Mouse (Mus musculus) heart, adult 2 months (tissue): ENCODE results near the gene Ufl1. TPM values are rescaled to one million over a fixed set of nuclear protein-coding genes. Genes with fewer than 3 reads are reported as not detected.

Experiments used
- DNase-seq, 2 experiments: peaks; one replicate each; pipeline ENCODE4 v3.0.0; 2021
- H3K27ac ChIP-seq: fragments of 200-600 bp; 2 replicates; pipeline ENCODE4 v1.8.1; 2022
- H3K27me3 ChIP-seq: fragments of 200-500 bp; 2 replicates; pipeline ENCODE4 v1.6.1; 2012; ENCODE audit warnings: mild to moderate bottlenecking, low read length, inconsistent platforms, mixed read lengths; ENCODE audit not compliant: control insufficient read depth, insufficient read depth
- H3K36me3 ChIP-seq: fragments of 200-500 bp; 2 replicates; pipeline ENCODE4 v1.6.1; 2012; ENCODE audit warnings: low read length, inconsistent platforms; ENCODE audit not compliant: control insufficient read depth, insufficient read depth
- H3K4me1 ChIP-seq: fragments of 200-500 bp; 2 replicates; pipeline ENCODE4 v1.6.1; 2011; ENCODE audit warnings: low read length; ENCODE audit not compliant: control insufficient read depth, insufficient read depth
- H3K4me3 ChIP-seq: fragments of 200-600 bp; 2 replicates; pipeline ENCODE4 v1.8.1; 2022
- H3K79me2 ChIP-seq: fragments of 200-500 bp; replicated peaks from 2 replicates; pipeline ENCODE4 v1.6.1; 2012; ENCODE audit warnings: mild to moderate bottlenecking, inconsistent platforms, low read length, moderate library complexity, mixed read lengths; ENCODE audit not compliant: control insufficient read depth, insufficient read depth
- H3K9ac ChIP-seq: fragments of 200-500 bp; 2 replicates; pipeline ENCODE4 v1.6.1; 2012; ENCODE audit warnings: low read depth, mild to moderate bottlenecking, control low read depth, inconsistent platforms, low read length, mixed read lengths
- CTCF ChIP-seq: fragments of 200-600 bp; IDR thresholded peaks from 2 replicates; pipeline ENCODE4 v1.8.1; 2022; ENCODE audit warnings: antibody characterized with exemption, mild to moderate bottlenecking, moderate library complexity
- EP300 ChIP-seq: fragments of 200-500 bp; IDR thresholded peaks from 2 replicates; pipeline ENCODE4 v1.6.1; 2011; ENCODE audit warnings: low read depth, low read length, control low read depth; ENCODE audit not compliant: insufficient read depth
- POLR2A ChIP-seq: fragments of 200-500 bp; IDR thresholded peaks from 2 replicates; pipeline ENCODE4 v1.6.1; 2011; ENCODE audit warnings: mild to moderate bottlenecking, low read depth, low read length, control low read depth; ENCODE audit not compliant: insufficient read depth
- WGBS: fragments of 180-500 bp; shearing (Covaris S2); methylation state at CpG from one replicate; pipeline ENCODE4 v1.1.7; 2018; 5-methylcytosine and 5-hydroxymethylcytosine counted together
- intact Hi-C: fragments of 180-260 bp; cut with DNase I; formaldehyde crosslinking; loops from one replicate; pipeline ENCODE4 v1.15.1; 2025
- polyA plus RNA-seq: library from polyadenylated mRNA; depleted of rRNA; stranded (reverse); fragments of >200 nt; gene quantifications from 2 replicates; pipeline ENCODE4 v1.2.3, GENCODE M21; 2012; rRNA removed
- total RNA-seq, 2 experiments: library from RNA; stranded (reverse); gene quantifications; 2 replicates each; pipeline ENCODE4 v1.2.3; 2021

Ufl1 gene
- total and polyA plus RNA-seq, 3 experiments: 5.6 to 31.1 (median 28.2) TPM

- no peaks in the 10 kb centered on the region for H3K4me1 ChIP-seq
- DNase-seq: no peak
- no peak overlapping the region for H3K4me3 ChIP-seq
- intact Hi-C loops: no loop called here
- no peak overlapping the region for H3K27ac ChIP-seq
- no peaks in the 10 kb centered on the region for H3K36me3 ChIP-seq
- H3K79me2 ChIP-seq: no peaks in the 10 kb centered on the region
- no peaks in the 10 kb centered on the region for H3K27me3 ChIP-seq
- TF ChIP-seq CTCF (no peak), EP300 (no peak), POLR2A (no peak)
- no peak overlapping the region for H3K9ac ChIP-seq
- WGBS: 95% methylated on average over 3 of the region's 3 CpGs
These were observed 49.1 kb downstream of the Ufl1 start for GRCm38 (mm10) chr4:25232546-25232945.

- H3K4me3 ChIP-seq: no peak overlapping the region
- no peaks in the 10 kb centered on the region for H3K4me1 ChIP-seq
- H3K27ac ChIP-seq: no peak overlapping the region
- no peak for TF ChIP-seq CTCF
- no peak for TF ChIP-seq EP300
- no peak for TF ChIP-seq POLR2A
- DNase-seq: no peak
- no peaks in the 10 kb centered on the region for H3K36me3 ChIP-seq
- intact Hi-C loops: no loop called here
- no peaks in the 10 kb centered on the region for H3K79me2 ChIP-seq
- H3K27me3 ChIP-seq: no peaks in the 10 kb centered on the region
- no peak overlapping the region for H3K9ac ChIP-seq
- WGBS: 35% methylated on average over 1 of the region's 1 CpGs
These were observed 54.1 kb downstream of the Ufl1 start for GRCm38 (mm10) chr4:25227527-25227926.

- no peak overlapping the region for H3K27ac ChIP-seq
- intact Hi-C loops: no loop called here
- H3K79me2 ChIP-seq: no peaks in the 10 kb centered on the region
- H3K9ac ChIP-seq: no peak overlapping the region
- DNase-seq: no peak
- no peaks in the 10 kb centered on the region for H3K27me3 ChIP-seq
- TF ChIP-seq EP300 (no peak), POLR2A (no peak), CTCF (no peak)
- no peaks in the 10 kb centered on the region for H3K4me1 ChIP-seq
- H3K36me3 ChIP-seq: no peaks in the 10 kb centered on the region
- no peak overlapping the region for H3K4me3 ChIP-seq
These were observed 59.7 kb downstream of the Ufl1 start for GRCm38 (mm10) chr4:25221927-25222326.

- H3K79me2 ChIP-seq: no peaks in the 10 kb centered on the region
- no peak overlapping the region for H3K9ac ChIP-seq
- DNase-seq: no peak
- H3K27ac ChIP-seq: no peak overlapping the region
- no peaks in the 10 kb centered on the region for H3K4me1 ChIP-seq
- H3K4me3 ChIP-seq: no peak overlapping the region
- no peaks in the 10 kb centered on the region for H3K36me3 ChIP-seq
- TF ChIP-seq EP300 (no peak), POLR2A (no peak), CTCF (no peak)
- 51% methylated on average over 5 of the region's 5 CpGs for WGBS
- no peaks in the 10 kb centered on the region for H3K27me3 ChIP-seq
- intact Hi-C loops: no loop called here
These were observed 68.2 kb downstream of the Ufl1 start for GRCm38 (mm10) chr4:25213451-25213850.

GRCm38 (mm10) chr4:25206166-25206565 is 75.5 kb downstream of the Ufl1 start:
- no peak for DNase-seq
- intact Hi-C loops: no loop called here

More at GRCm38 (mm10) chr4:25206166-25206565, 75.5 kb downstream of the Ufl1 start:
- H3K27ac ChIP-seq: no peak overlapping the region
- H3K4me3 ChIP-seq: no peak overlapping the region
- TF ChIP-seq POLR2A: no peak
- no peak for TF ChIP-seq CTCF
- TF ChIP-seq EP300: no peak
- WGBS: 81% methylated on average over 4 of the region's 4 CpGs
- H3K9ac ChIP-seq: no peak overlapping the region
- no peaks in the 10 kb centered on the region for H3K27me3 ChIP-seq
- no peaks in the 10 kb centered on the region for H3K36me3 ChIP-seq
- no peaks in the 10 kb centered on the region for H3K79me2 ChIP-seq
- H3K4me1 ChIP-seq: no peaks in the 10 kb centered on the region

Other genes with a start within 250 kb of the Ufl1 start
- under 1 TPM in 1 of 2 experiments, not detected in 1; 0.29 TPM for gene Fhl5, start 38.9 kb downstream of the Ufl1 start, total RNA-seq
- gene Fhl5, start 38.9 kb downstream of the Ufl1 start, polyA plus RNA-seq: 0.15 and 0.20 TPM in 2 replicates